Mouse (Mus musculus): ENCODE results near the gene Yars. TPM values are rescaled to one million over a fixed set of nuclear protein-coding genes. Genes with fewer than 3 reads are reported as not detected.

Gene Yars
- polyA plus RNA-seq, 1 experiment from 2014 or later, result 83.2 TPM

GRCm38 (mm10) chr4:129147552-129148103, 41.9 kb upstream of the Yars start:
- WGBS, result 75% methylated on average over 13 of the region's 13 CpGs
- H3K9ac ChIP-seq, result no peak overlapping the region
- H3K27me3 ChIP-seq, result no peaks in the 10 kb centered on the region
- peaks cover 18% of the 10 kb centered on the region for H3K4me1 ChIP-seq
- peaks cover 36% of the 10 kb centered on the region for H3K36me3 ChIP-seq
- H3K9me3 ChIP-seq (replicated peaks), result no peaks in the 10 kb centered on the region
- H3K27ac ChIP-seq (replicated peaks), result no peak overlapping the region
- no peak for ATAC-seq (ENCODE audit: insufficient number of reproducible peaks, low FRiP score, low TSS enrichment, low read depth)
- no peak overlapping the region for H3K4me3 ChIP-seq (replicated peaks)
- no peak overlapping the region for H3K4me2 ChIP-seq (replicated peaks)

- Histone ChIP-seq H3K4me1 (peaks cover 12% of the 10 kb centered on the region), H3K36me3 (peaks cover 46% of the 10 kb centered on the region), H3K4me2 (replicated peaks) (no peak overlapping the region)
Observed at GRCm38 (mm10) chr4:129149321-129149720, 40.2 kb upstream of the Yars start.

DNA sequence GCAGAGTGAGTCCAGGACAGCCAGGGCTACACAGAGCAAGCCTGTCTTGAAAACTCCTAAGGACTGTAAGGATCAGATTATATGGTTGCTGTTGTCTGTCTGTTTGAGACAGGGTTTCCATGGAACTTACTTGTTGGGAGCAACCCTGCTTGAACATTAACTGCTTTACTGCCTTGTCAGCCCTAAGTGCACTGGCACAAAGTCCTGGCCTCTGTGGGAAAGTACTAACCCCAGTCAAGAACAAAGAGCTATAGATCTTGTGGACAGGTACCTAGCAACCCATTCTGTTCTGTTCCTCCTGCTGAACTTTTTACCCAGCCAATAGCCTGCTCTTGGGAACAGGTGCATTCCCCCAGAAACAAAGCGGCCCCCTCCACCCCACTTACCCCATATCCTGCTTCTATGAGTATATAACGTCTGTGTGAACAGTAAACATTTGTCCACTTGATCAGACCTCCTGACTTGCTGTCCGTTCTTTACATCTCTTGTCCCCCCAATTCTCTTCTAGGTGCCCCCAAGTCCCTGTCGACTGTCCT, 38.2 kb upstream of the Yars start:
- H3K4me2 ChIP-seq (replicated peaks), result no peak overlapping the region
- no peaks in the 10 kb centered on the region for H3K4me1 ChIP-seq
- H3K27me3 ChIP-seq, result no peaks in the 10 kb centered on the region
- peaks cover 64% of the 10 kb centered on the region for H3K36me3 ChIP-seq
- no peak overlapping the region for H3K9ac ChIP-seq
- H3K9me3 ChIP-seq (replicated peaks), result no peaks in the 10 kb centered on the region
- 88% methylated on average over 4 of the region's 4 CpGs for WGBS
- ATAC-seq (ENCODE audit: insufficient number of reproducible peaks, low FRiP score, low TSS enrichment, low read depth), result no peak
- H3K27ac ChIP-seq (replicated peaks), result no peak overlapping the region
- H3K4me3 ChIP-seq (replicated peaks), result no peak overlapping the region

More at GRCm38 (mm10) chr4:129149321-129149720, 40.2 kb upstream of the Yars start:
- ATAC-seq (ENCODE audit: insufficient number of reproducible peaks, low FRiP score, low TSS enrichment, low read depth), result no peak
- Histone ChIP-seq H3K27ac (replicated peaks) (no peak overlapping the region), H3K4me3 (replicated peaks) (no peak overlapping the region), H3K9me3 (replicated peaks) (no peaks in the 10 kb centered on the region), H3K27me3 (no peaks in the 10 kb centered on the region), H3K9ac (no peak overlapping the region)
- WGBS, result 82% methylated on average over 1 of the region's 1 CpGs

GRCm38 (mm10) chr4:129157541-129157940, 32.0 kb upstream of the Yars start:
- H3K9ac ChIP-seq, result no peak overlapping the region
- no peak overlapping the region for H3K27ac ChIP-seq (replicated peaks)
- no peaks in the 10 kb centered on the region for H3K27me3 ChIP-seq
- no peaks in the 10 kb centered on the region for H3K4me1 ChIP-seq
- H3K4me2 ChIP-seq (replicated peaks), result no peak overlapping the region
- peaks cover 46% of the 10 kb centered on the region for H3K36me3 ChIP-seq
- 80% methylated on average over 5 of the region's 5 CpGs for WGBS
- no peaks in the 10 kb centered on the region for H3K9me3 ChIP-seq (replicated peaks)
- no peak for ATAC-seq (ENCODE audit: insufficient number of reproducible peaks, low FRiP score, low TSS enrichment, low read depth)
- H3K4me3 ChIP-seq (replicated peaks), result no peak overlapping the region

- no peak overlapping the region for H3K4me3 ChIP-seq (replicated peaks)
- H3K27me3 ChIP-seq, result no peaks in the 10 kb centered on the region
- no peak for ATAC-seq (ENCODE audit: insufficient number of reproducible peaks, low FRiP score, low TSS enrichment, low read depth)
- no peaks in the 10 kb centered on the region for H3K9me3 ChIP-seq (replicated peaks)
- H3K36me3 ChIP-seq, result peaks cover 44% of the 10 kb centered on the region
- no peak overlapping the region for H3K4me2 ChIP-seq (replicated peaks)
- H3K4me1 ChIP-seq, result no peaks in the 10 kb centered on the region
- no peak overlapping the region for H3K27ac ChIP-seq (replicated peaks)
- no peak overlapping the region for H3K9ac ChIP-seq
- WGBS, result 76% methylated on average over 3 of the region's 3 CpGs
Observed at GRCm38 (mm10) chr4:129158549-129158948, 31.0 kb upstream of the Yars start.

DNA sequence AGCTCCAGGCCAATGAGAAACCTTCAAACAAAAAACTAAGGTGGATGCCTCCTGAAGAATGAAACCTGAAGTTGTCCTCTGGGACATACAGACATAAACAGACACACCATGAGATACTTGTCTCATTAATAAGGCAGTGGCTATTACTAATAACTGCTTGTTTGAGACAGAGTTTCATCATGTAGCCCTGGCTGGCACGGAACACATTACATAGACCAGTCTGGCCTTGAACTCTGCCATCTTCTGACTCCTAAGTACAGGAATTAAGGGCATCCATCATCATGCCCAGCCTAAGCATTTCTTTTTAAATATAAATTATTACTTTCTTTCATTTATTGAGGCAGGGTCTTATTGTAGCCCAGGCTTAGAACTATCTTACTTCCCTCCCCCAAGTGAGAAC, 28.5 kb upstream of the Yars start:
- Histone ChIP-seq H3K4me1 (no peaks in the 10 kb centered on the region), H3K4me2 (replicated peaks) (no peak overlapping the region), H3K27ac (replicated peaks) (no peak overlapping the region), H3K4me3 (replicated peaks) (no peak overlapping the region), H3K9me3 (replicated peaks) (no peaks in the 10 kb centered on the region), H3K9ac (no peak overlapping the region), H3K27me3 (no peaks in the 10 kb centered on the region), H3K36me3 (peaks cover 41% of the 10 kb centered on the region)
- 97% methylated on average over 1 of the region's 1 CpGs for WGBS
- no peak for ATAC-seq (ENCODE audit: insufficient number of reproducible peaks, low FRiP score, low TSS enrichment, low read depth)

- Histone ChIP-seq H3K4me3 (replicated peaks) (no peak overlapping the region), H3K36me3 (peaks cover 40% of the 10 kb centered on the region), H3K9ac (no peak overlapping the region), H3K27ac (replicated peaks) (no peak overlapping the region), H3K4me1 (no peaks in the 10 kb centered on the region), H3K9me3 (replicated peaks) (no peaks in the 10 kb centered on the region), H3K4me2 (replicated peaks) (no peak overlapping the region), H3K27me3 (no peaks in the 10 kb centered on the region)
- 89% methylated on average over 4 of the region's 4 CpGs for WGBS
- no peak for ATAC-seq (ENCODE audit: insufficient number of reproducible peaks, low FRiP score, low TSS enrichment, low read depth)
Observed at GRCm38 (mm10) chr4:129161581-129162255, 27.8 kb upstream of the Yars start.

GRCm38 (mm10) chr4:129172529-129172928, 17.0 kb upstream of the Yars start:
- Histone ChIP-seq H3K27ac (replicated peaks) (no peak overlapping the region), H3K9me3 (replicated peaks) (no peaks in the 10 kb centered on the region), H3K27me3 (no peaks in the 10 kb centered on the region), H3K4me1 (no peaks in the 10 kb centered on the region), H3K4me3 (replicated peaks) (no peak overlapping the region), H3K9ac (no peak overlapping the region), H3K4me2 (replicated peaks) (no peak overlapping the region), H3K36me3 (peaks cover 64% of the 10 kb centered on the region)
- no peak for ATAC-seq (ENCODE audit: insufficient number of reproducible peaks, low FRiP score, low TSS enrichment, low read depth)
- WGBS, result 54% methylated on average over 1 of the region's 1 CpGs

GRCm38 (mm10) chr4:129179560-129179959, 10.0 kb upstream of the Yars start:
- H3K4me3 ChIP-seq (replicated peaks), result no peak overlapping the region
- no peak for ATAC-seq (ENCODE audit: insufficient number of reproducible peaks, low FRiP score, low TSS enrichment, low read depth)
- H3K4me1 ChIP-seq, result no peaks in the 10 kb centered on the region
- WGBS, result 41% methylated on average over 1 of the region's 1 CpGs
- no peak overlapping the region for H3K9ac ChIP-seq
- H3K4me2 ChIP-seq (replicated peaks), result no peak overlapping the region
- no peak overlapping the region for H3K27ac ChIP-seq (replicated peaks)
- H3K36me3 ChIP-seq, result peaks cover 37% of the 10 kb centered on the region
- H3K27me3 ChIP-seq, result no peaks in the 10 kb centered on the region
- no peaks in the 10 kb centered on the region for H3K9me3 ChIP-seq (replicated peaks)

GRCm38 (mm10) chr4:129188041-129188659, 1.4 kb upstream of the Yars start:
- Histone ChIP-seq H3K9ac (peak overlapping the region; percentile 59), H3K36me3 (no peaks in the 10 kb centered on the region), H3K4me3 (replicated peaks) (peak overlapping the region; percentile 92), H3K27ac (replicated peaks) (0 out of 2 replicates have a peak overlapping the region, but pooled peaks have one; percentile 7), H3K27me3 (no peaks in the 10 kb centered on the region), H3K9me3 (replicated peaks) (no peaks in the 10 kb centered on the region), H3K4me2 (replicated peaks) (peak overlapping the region; percentile 63), H3K4me1 (peaks cover 20% of the 10 kb centered on the region)
- no peak for ATAC-seq (ENCODE audit: insufficient number of reproducible peaks, low FRiP score, low TSS enrichment, low read depth)
- 32% methylated on average over 5 of the region's 5 CpGs for WGBS

GRCm38 (mm10) chr4:129188803-129189541, 588 bp upstream of the Yars start:
- peak; percentile 51 for ATAC-seq (ENCODE audit: insufficient number of reproducible peaks, low FRiP score, low TSS enrichment, low read depth)
- WGBS, result under 1% methylated on average over 69 of the region's 74 CpGs
- Histone ChIP-seq H3K27me3 (no peaks in the 10 kb centered on the region), H3K27ac (replicated peaks) (peak overlapping the region; percentile 91), H3K4me3 (replicated peaks) (peak overlapping the region; percentile 92), H3K9ac (peak overlapping the region; percentile 59), H3K9me3 (replicated peaks) (no peaks in the 10 kb centered on the region), H3K36me3 (0 out of 2 replicates have a peak, but pooled peaks cover 3% of the 10 kb centered on the region), H3K4me2 (replicated peaks) (peak overlapping the region; percentile 63), H3K4me1 (peaks cover 20% of the 10 kb centered on the region)

All from embryonic facial prominence, embryonic 15.5 days (tissue).